Comparison of ENCODE assay signal across 11 mouse cellular contexts in genomic region chr6:38961427-38962033, GRCm38 (mm10).
DNase-seq lines count a peak whose midpoint lies in the region; ATAC-seq and TF ChIP-seq lines count a peak whose summit lies in the region.
"Had no signal": no experiment of that assay in that cellular context is flagged by ENCODE, and none has a peak within 500 bp of the region (broad histone marks: within the 10 kb centered on the region; RNA-seq: fewer than 3 reads in every experiment).

No protein-coding gene starts in this region.

- TF ChIP-seq POLR2A in brain, embryonic 14.5 days (IDR thresholded peaks at IDR 0.05; ENCODE audit: borderline replicate concordance, extremely low read depth, insufficient read depth, insufficient read length, poor library complexity, severe bottlenecking), result no peak

- H3K27me3 ChIP-seq in intestine, embryonic 16.5 days (replicated peaks; ENCODE audit: control insufficient read depth, insufficient read depth, low read length), result no peaks in the 10 kb centered on the region
- no peaks in the 10 kb centered on the region for H3K27me3 ChIP-seq in intestine, embryonic 15.5 days (replicated peaks)
- no peaks in the 10 kb centered on the region for H3K27me3 ChIP-seq in midbrain, embryonic 10.5 days (ENCODE audit: low read depth, poor library complexity, severe bottlenecking)
- H3K27me3 ChIP-seq in midbrain, embryonic 13.5 days, result no peaks in the 10 kb centered on the region
- H3K27me3 ChIP-seq: stomach, embryonic 15.5 days had no signal

- H3K9ac ChIP-seq in intestine, embryonic 16.5 days (ENCODE audit: low read depth, low read length), result peak overlapping the region; percentile 25; the same call in 1 of the 2 replicates
- no peak overlapping the region for H3K9ac ChIP-seq in intestine, embryonic 15.5 days
- H3K9ac ChIP-seq in midbrain, embryonic 13.5 days (replicated peaks), result no peak overlapping the region
- H3K9ac ChIP-seq: stomach, embryonic 15.5 days had no signal

- H3K4me3 ChIP-seq in intestine, embryonic 16.5 days (ENCODE audit: low read length), result no peak overlapping the region
- no peak overlapping the region for H3K4me3 ChIP-seq in intestine, embryonic 15.5 days (replicated peaks)
- no peak overlapping the region for H3K4me3 ChIP-seq in midbrain, embryonic 10.5 days
- H3K4me3 ChIP-seq in midbrain, embryonic 13.5 days (replicated peaks), result no peak overlapping the region
- H3K4me3 ChIP-seq: stomach, embryonic 15.5 days had no signal

- peaks cover 6% of the 10 kb centered on the region; the same call in 1 of the 2 replicates for H3K4me1 ChIP-seq in intestine, embryonic 16.5 days (ENCODE audit: control insufficient read depth, insufficient read depth, low read length)
- peaks cover 3% of the 10 kb centered on the region; the same call in 1 of the 2 replicates for H3K4me1 ChIP-seq in intestine, embryonic 15.5 days (replicated peaks)
- H3K4me1 ChIP-seq in midbrain, embryonic 10.5 days, result peaks cover 17% of the 10 kb centered on the region
- H3K4me1 ChIP-seq in midbrain, embryonic 13.5 days (replicated peaks), result peaks cover 14% of the 10 kb centered on the region; the same call in 1 of the 2 replicates

- DNase-seq in frontal cortex, postnatal 14 days (ENCODE audit: low spot score in 2 of 2), result no peak
- DNase-seq in midbrain, embryonic 10.5 days (ENCODE audit: low spot score), result no peak
- DNase-seq in brain, embryonic 14.5 days (ENCODE audit: low read depth), result peak; percentile 47
- DNase-seq: spleen, adult 18-20 months had no signal

- no peaks in the 10 kb centered on the region for H3K36me3 ChIP-seq in intestine, embryonic 16.5 days (ENCODE audit: control insufficient read depth, insufficient read depth, low read length)
- no peaks in the 10 kb centered on the region for H3K36me3 ChIP-seq in intestine, embryonic 15.5 days
- H3K36me3 ChIP-seq in midbrain, embryonic 10.5 days, result no peaks in the 10 kb centered on the region
- H3K36me3 ChIP-seq in midbrain, embryonic 13.5 days, result no peaks in the 10 kb centered on the region
- H3K36me3 ChIP-seq: stomach, embryonic 15.5 days had no signal

- no peak overlapping the region for H3K4me2 ChIP-seq in intestine, embryonic 16.5 days (ENCODE audit: low read depth, low read length)
- H3K4me2 ChIP-seq in intestine, embryonic 15.5 days (replicated peaks), result no peak overlapping the region
- no peak overlapping the region for H3K4me2 ChIP-seq in midbrain, embryonic 13.5 days (replicated peaks)
- H3K4me2 ChIP-seq: heart, embryonic 11.5 days; stomach, embryonic 15.5 days had no signal

- WGBS in intestine, embryonic 16.5 days, result 52% methylated on average over 8 of the region's 8 CpGs
- WGBS in intestine, embryonic 15.5 days, result 46% methylated on average over 8 of the region's 8 CpGs
- 74% methylated on average over 8 of the region's 8 CpGs for WGBS in midbrain, embryonic 10.5 days
- 49% methylated on average over 8 of the region's 8 CpGs for WGBS in midbrain, embryonic 13.5 days

- TF ChIP-seq CTCF in brain, embryonic 14.5 days (IDR thresholded peaks at IDR 0.05; ENCODE audit: borderline replicate concordance, extremely low read depth, insufficient read depth, insufficient read length), result no peak

- ATAC-seq in frontal cortex, adult (ENCODE audit: low TSS enrichment), result peak; percentile 84
- ATAC-seq in intestine, embryonic 16.5 days, result no peak
- ATAC-seq in intestine, embryonic 15.5 days, result no peak
- no peak for ATAC-seq in midbrain, embryonic 13.5 days
- no peak for ATAC-seq in granulocyte monocyte progenitor cell, adult 5-6 weeks (replicated peaks; ENCODE audit: poor library complexity, severe bottlenecking)

- no peaks in the 10 kb centered on the region for H3K9me3 ChIP-seq in intestine, embryonic 16.5 days (ENCODE audit: control insufficient read depth, low read length)
- no peaks in the 10 kb centered on the region for H3K9me3 ChIP-seq in intestine, embryonic 15.5 days
- H3K9me3 ChIP-seq in midbrain, embryonic 10.5 days (replicated peaks), result no peaks in the 10 kb centered on the region
- no peaks in the 10 kb centered on the region for H3K9me3 ChIP-seq in midbrain, embryonic 13.5 days
- H3K9me3 ChIP-seq: stomach, embryonic 15.5 days had no signal

- H3K27ac ChIP-seq in intestine, embryonic 16.5 days (ENCODE audit: low read length), result no peak overlapping the region
- no peak overlapping the region for H3K27ac ChIP-seq in intestine, embryonic 15.5 days
- H3K27ac ChIP-seq in midbrain, embryonic 10.5 days (replicated peaks), result 0 out of 2 replicates have a peak overlapping the region, but pooled peaks have one; percentile 23
- H3K27ac ChIP-seq in midbrain, embryonic 13.5 days, result no peak overlapping the region
- H3K27ac ChIP-seq: stomach, embryonic 15.5 days had no signal
